Mouse (Mus musculus): ENCODE measurements around the gene Adgrb2.

- TF ChIP-seq ZNF384 (IDR thresholded peaks at IDR 0.05; ENCODE audit: low read depth, low read length) (no peak), ZC3H11A (IDR thresholded peaks at IDR 0.05; ENCODE audit: borderline replicate concordance, low read depth, low read length) (no peak)
These were observed 26.1 kb downstream of the Adgrb2 start for GRCm38 (mm10) chr4:130010723-130011122.
